Mouse (Mus musculus) hematopoietic stem cell, adult 5-6 weeks (primary cell): ENCODE measurements around the gene Cux2. TPM values are rescaled to one million over a fixed set of nuclear protein-coding genes. Genes with fewer than 3 reads are reported as not detected.
A peak's percentile ranks its signal among the peaks of the same experiment; 100 is the strongest.
"Not testable (repeated sequence)": the region's sequence is repeated elsewhere in the genome, so short reads cannot be mapped to it uniquely, and the experiment has no call there.

Source experiments
- ATAC-seq, 2 experiments: fragments of 125-278 bp in 1 of 2; replicated peaks in 1 of 2; 2 replicates each; pipeline ENCODE4 v1.8.0; 2016 to 2017; ENCODE audit warnings: inconsistent platforms in 2 of 2, mild to moderate bottlenecking in 2 of 2, moderate number of reproducible peaks in 2 of 2, low read depth in 1 of 2, moderate TSS enrichment in 1 of 2; ENCODE audit not compliant: low FRiP score in 2 of 2, poor library complexity in 2 of 2, severe bottlenecking in 2 of 2, insufficient read depth in 1 of 2, low TSS enrichment in 1 of 2
- total RNA-seq: library from RNA; stranded (forward); fragments of 172-1452, 232-1000 nt; gene quantifications from 2 replicates; pipeline ENCODE4 v1.2.3, GENCODE M21; 2017

Gene Cux2
- total RNA-seq, 1 experiment from 2014 or later, result not detected

DNA sequence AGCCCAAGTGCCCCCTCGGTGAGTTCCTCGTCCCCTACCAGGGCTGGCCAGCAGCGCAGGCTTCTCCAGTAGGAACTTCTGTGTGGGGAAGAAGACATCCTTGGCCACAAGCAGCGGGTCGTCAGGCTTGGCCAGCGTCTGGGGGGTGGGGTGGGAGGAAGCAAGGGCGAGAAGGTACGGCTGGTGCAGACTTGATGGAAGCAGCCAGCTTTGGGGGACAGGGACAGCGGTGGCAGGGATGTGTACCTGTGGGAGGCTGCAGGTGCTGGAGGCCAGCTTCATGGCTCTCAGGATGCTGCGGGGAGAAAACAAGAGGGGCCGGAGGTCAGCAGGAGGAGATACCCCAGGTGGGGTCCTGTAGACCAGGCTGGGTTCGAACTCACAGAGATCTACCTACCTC, 174.9 kb downstream of the Cux2 start:
- ATAC-seq, result no peak

DNA sequence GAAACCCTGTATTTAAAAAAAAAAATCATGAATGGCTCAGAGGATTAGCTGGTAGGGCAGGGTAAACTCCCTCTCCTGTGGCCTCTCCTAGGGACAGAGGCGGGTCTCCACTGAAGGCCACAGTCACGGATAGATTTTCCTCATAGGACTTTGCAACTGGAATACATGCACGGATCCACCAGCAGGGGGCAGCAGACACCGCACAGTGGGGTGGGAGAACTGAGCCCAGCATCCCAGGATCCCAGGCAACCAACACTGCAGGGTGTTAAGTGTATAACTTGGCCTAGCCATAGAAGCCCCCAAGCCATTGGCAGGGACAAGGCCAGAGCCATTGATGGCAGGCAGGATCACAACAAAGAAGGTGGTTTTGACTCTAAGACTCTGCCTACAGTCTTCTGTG, 177.7 kb downstream of the Cux2 start:
- peak in 1 of 2 experiments; percentile 38; a peak in 1 of 4 replicates for ATAC-seq

GRCm38 (mm10) chr5:121871515-121872030, 178.3 kb downstream of the Cux2 start:
- no peak for ATAC-seq

DNA sequence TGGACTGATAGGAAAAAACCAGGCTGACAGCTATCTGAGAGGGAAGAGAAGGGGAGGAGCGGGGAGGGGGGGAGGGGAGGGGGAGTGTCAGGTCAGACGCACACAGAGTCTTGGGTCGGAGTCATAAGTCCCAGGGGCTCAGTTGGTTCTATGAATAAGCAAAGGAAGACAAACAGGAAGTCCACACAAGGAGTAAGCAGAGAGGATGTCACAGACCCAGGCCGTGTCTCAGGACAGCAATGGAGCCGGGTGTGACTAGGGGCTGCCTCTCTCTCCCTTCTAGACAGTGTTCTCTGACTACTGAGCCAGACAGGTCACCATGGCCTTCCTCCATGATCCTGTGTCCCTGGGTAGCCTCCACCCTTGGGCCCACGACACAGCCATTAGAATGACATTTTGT, 179.1 kb downstream of the Cux2 start:
- no peak for ATAC-seq

DNA sequence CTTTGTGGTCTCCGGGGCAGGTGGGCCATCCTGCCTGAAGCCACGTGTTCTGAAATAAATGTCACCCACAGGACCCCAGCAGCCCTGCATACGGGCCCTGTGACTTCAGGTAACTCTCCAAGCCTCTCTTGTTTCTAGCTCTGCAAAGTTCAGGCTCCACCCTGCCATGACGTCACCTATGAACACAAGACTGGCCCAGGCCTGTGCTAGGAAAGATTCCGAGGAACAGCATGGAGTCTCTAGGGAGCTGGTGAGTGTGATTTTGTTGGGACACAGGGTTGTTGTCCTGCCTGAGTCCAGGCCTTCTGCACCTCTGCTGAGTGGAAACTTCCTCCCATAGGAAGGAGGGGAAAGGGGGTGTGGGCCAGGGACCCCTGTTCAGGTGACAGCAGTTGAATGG, 181.9 kb downstream of the Cux2 start:
- no peak for ATAC-seq

GRCm38 (mm10) chr5:121864330-121864729, 185.6 kb downstream of the Cux2 start:
- ATAC-seq, result no peak

DNA sequence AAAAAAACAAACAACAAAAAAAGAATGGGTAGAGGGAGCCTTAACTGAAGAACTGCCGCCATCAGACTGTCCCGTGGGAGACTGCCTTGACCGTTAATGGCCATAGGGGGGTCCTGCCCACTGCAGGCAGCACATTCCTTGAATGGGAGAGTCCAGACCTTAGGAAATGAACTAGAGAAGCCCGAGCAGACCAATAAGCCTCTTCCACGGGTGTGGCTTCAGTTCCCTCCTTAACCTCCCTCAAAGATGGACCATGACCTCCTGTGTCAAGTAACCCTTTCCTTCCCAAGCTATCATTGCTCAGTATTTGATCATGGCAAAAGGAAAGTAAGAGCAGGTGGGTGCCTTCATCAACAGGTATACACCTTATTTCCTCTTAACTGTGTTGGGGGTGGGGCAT, 187.9 kb downstream of the Cux2 start:
- no peak for ATAC-seq

GRCm38 (mm10) chr5:121858427-121858826, 191.5 kb downstream of the Cux2 start:
- ATAC-seq, result no peak

DNA sequence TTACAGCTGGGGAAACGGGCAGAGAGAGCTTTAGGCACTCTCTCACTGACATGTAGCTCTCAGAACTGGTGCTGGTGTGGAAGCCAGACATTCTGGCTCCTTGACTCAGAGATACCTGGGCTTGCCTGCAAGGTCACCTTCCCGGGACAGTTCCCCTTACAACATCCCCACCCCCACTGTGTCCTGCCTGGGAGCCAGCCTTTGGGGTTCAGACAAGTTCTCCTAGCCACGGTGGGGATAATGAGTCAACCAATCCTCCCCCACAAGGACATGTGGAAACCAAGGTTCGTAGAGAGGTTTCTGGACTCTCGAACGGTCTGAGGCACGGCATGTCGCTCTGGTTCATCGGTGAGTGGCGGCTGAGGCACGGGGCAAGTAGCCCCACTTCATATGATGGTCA, 193.2 kb downstream of the Cux2 start:
- ATAC-seq, result no peak

DNA sequence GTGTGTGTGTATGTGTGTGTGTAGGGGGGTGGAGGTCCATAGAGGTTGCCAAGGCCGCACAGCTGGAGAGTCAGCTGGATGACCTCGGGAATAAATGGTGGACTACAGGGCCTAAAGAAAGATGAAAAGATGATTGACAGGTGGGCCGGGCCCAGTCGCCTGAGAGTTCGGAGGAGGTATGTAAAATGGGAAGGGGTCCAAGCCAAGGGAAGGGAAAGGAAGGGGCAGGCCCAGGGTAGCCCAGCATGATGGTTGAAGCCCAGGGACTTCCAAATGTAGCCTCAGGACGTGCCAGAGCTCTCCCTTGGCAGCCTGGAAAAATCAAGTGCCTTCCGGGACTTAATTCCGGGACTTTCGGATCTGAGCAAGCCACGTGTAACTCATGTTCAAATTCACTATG, 195.1 kb downstream of the Cux2 start:
- no peak for ATAC-seq

GRCm38 (mm10) chr5:121853368-121854051, 196.4 kb downstream of the Cux2 start:
- ATAC-seq, result no peak

DNA sequence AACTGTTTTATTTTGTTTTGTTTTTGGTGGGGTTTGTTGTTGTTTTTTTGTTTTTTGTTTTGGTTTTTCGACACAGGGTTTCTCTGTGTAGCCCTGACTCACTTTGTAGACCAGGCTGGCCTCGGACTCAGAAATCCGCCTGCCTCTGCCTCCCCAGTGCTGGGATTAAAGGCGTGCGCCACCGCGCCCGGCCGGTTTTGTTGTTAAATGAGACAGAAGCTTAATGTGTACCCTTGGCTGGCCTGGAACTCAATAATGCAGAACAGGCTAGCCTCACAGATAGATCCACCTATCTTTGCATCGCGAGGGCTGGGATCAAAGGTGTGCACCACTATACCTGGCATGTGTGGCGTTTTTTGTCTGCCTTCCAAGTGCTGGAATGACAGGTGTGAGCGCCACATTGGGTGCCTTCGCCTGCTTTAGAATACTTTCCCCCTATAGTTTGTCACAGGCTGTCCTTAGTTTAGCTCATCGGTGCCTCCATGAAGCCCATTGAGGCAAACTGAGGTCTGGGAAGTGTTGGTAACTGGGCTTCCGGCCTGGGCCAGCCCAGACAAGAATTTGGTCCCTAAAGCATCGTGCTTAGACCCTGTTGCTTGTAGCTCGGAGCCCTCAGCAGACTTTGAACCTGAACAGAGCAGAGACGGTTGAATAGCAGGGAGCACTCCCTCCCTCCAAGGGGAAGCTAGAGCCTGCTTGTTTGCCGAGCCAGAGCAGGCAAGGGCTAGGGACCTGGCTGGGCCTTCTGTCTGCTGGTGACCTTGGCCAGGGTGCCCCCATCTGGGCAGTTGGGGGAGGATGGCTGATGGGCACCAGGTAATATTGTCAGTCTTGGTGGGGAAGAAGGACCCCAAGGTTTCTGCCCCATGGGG, 200.2 kb downstream of the Cux2 start:
- ATAC-seq, result no peak

DNA sequence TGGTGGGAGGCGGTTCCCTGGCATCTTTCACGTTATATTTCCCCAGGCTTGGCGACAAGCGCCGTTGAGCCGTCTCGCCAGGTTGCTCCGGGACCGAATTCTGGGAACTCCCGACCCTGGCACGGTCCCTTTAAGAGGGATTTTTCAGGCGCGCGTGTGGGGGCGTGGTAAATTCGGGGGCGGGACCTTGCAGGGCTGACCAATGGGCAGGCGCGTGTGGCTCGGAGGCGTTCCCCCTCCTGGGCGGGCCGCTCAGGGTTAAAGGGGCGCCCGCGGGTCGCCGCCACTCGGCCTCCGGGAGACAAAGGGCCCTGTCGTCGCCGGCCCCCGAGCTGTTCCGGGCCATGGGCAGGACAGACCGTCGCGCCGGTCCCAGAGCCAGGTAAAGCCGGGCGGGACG, 201.2 kb downstream of the Cux2 start, which contains the start of gene Pheta1:
Gene Pheta1, plus strand, starts transcription at position 242 of the 400 bp plus-strand sequence.
- ATAC-seq, result peak; percentile 70 to 79

DNA sequence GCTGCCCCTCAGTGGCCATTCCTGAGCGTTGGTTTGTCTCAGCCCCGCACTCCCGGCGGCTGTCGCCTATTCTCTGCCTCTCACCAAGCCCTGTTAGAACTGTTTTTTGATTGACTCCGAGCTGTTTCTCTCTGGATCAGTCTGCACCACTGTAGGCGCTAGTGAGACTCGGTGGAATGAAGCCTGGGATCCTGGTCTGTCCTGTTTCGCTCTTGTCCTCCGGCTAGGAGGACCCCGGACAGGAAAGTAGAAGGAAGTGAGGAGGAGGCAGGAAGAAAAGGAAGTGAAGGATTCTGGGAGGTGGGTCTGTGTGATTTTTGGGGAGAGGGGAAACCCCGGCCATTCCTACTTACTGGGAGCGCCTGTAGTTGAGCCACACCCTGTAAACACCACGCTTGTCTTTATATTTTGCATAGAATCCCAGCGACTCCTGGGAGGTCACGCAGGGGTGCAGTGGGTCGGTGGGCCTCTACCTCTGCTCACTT, 201.8 kb downstream of the Cux2 start:
- ATAC-seq, result peak; percentile 25 to 42; a peak in 2 of 4 replicates

GRCm38 (mm10) chr5:121847269-121847668, 202.6 kb downstream of the Cux2 start:
- ATAC-seq, result not testable (repeated sequence)

GRCm38 (mm10) chr5:121846322-121846721, 203.6 kb downstream of the Cux2 start:
- ATAC-seq, result no peak

GRCm38 (mm10) chr5:121845361-121845760, 204.5 kb downstream of the Cux2 start:
- ATAC-seq, result no peak
